Mouse (Mus musculus): ENCODE measurements at regions not wholly inside any gene's neighbourhood (a gene's known extent, or its start where the extent isn't known, plus 50 kb on each side); places are given as distances from the start of the nearest gene placed in this dataset.

DNA sequence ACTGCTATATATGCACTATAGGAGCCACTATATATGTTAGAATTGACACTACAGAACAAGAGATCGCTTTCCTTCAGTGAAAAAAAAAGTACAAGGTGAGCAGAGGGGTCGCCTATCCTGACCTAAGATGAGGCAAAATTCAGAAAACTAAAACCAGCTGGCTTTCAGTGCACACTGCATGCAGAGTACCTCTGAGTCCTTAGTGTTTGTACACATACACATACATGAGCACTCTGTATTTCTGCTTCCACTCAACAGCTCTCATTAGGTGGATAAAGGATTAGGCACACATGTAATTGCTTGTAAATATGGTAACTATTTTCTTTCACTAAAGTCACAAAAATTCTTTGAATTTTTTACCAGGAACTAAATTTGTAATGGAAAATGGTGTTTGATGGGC lies 251.5 kb upstream of the 1700008P02Rik start:
- Histone ChIP-seq H3K4me2 (ENCODE audit: low read length) (no peak overlapping the region), H3K36me3 (ENCODE audit: control insufficient read depth, insufficient read depth, low read length) (no peaks in the 10 kb centered on the region), H3K9me3 (ENCODE audit: control insufficient read depth, low read length) (no peaks in the 10 kb centered on the region), H3K27me3 (ENCODE audit: control insufficient read depth, insufficient read depth, low read length) (no peaks in the 10 kb centered on the region), H3K4me3 (replicated peaks; ENCODE audit: low read depth, low read length) (no peak overlapping the region), H3K4me1 (ENCODE audit: control insufficient read depth, insufficient read depth, low read length) (0 out of 2 replicates have a peak, but pooled peaks cover 4% of the 10 kb centered on the region), H3K9ac (replicated peaks; ENCODE audit: low read length) (no peak overlapping the region), H3K27ac (replicated peaks; ENCODE audit: low read depth, low read length) (no peak overlapping the region)
- DNase-seq (no peak), ATAC-seq (ENCODE audit: low FRiP score, low TSS enrichment) (0 out of 2 replicates have a peak, but pooled peaks have one; percentile 37)
- WGBS, result 81% methylated on average over 2 of the region's 2 CpGs

DNA sequence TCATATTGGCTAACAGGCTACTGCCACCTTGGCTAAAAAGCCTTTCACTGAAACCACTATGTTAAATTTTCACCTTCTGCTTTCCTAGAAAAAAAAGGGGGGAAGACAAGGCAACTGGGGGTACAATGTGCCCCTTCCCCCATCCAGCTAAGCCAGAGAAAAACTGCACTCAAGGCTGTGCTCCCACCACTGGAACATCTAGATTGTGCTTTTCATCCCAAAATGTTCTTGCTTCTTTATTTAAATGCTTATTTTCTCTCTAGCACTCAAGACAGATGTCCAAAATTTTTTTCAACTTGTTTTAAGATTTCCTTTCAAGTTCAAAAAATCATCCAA lies 245.9 kb upstream of the 1700008P02Rik start:
- no peaks in the 10 kb centered on the region for H3K9me3 ChIP-seq (ENCODE audit: control insufficient read depth, low read length)
- DNase-seq, result no peak
- no peaks in the 10 kb centered on the region for H3K27me3 ChIP-seq (ENCODE audit: control insufficient read depth, insufficient read depth, low read length)
- no peak overlapping the region for H3K27ac ChIP-seq (replicated peaks; ENCODE audit: low read depth, low read length)
- ATAC-seq (ENCODE audit: low FRiP score, low TSS enrichment), result no peak
- H3K4me1 ChIP-seq (ENCODE audit: control insufficient read depth, insufficient read depth, low read length), result no peaks in the 10 kb centered on the region
- H3K9ac ChIP-seq (replicated peaks; ENCODE audit: low read length), result no peak overlapping the region
- H3K4me2 ChIP-seq (ENCODE audit: low read length), result no peak overlapping the region
- no peak overlapping the region for H3K4me3 ChIP-seq (replicated peaks; ENCODE audit: low read depth, low read length)
- no peaks in the 10 kb centered on the region for H3K36me3 ChIP-seq (ENCODE audit: control insufficient read depth, insufficient read depth, low read length)

DNA sequence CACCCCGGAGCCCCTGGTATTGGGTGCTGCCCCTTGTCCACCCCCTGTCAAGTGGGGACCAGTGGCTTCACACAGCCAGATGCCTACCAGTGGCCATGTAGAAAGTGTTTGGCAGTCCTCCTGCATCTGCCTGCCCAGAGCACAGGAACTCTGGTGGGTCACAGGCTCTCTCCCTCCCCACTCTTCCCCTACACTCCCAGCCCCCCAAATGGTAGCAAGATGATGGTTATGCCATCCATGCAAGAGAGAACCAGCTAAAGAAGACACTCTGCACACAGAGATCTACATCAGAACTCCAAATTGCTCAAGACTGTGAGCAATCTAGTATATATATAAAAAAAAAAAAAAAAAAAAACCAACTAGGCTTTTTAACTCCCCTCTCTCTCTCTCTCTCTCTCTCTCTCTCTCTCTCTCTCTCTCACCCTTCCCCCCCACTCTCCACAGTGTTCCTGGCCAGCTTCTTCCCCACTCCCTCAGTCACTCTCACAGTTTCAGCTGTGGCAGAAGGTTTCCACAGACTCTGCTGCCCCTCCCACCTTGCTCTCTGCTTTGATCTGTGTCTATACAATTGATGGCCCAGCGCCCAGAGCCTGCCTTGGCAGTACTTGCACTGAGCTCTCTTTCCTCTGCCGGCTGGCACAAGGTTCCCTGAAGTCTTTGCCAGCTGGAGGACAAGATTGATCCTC lies 245.4 kb upstream of the 1700008P02Rik start:
- DNase-seq, result peak; percentile 48
- no peaks in the 10 kb centered on the region for H3K9me3 ChIP-seq (ENCODE audit: control insufficient read depth, low read length)
- no peak overlapping the region for H3K4me2 ChIP-seq (ENCODE audit: low read length)
- H3K9ac ChIP-seq (replicated peaks; ENCODE audit: low read length), result no peak overlapping the region
- H3K27ac ChIP-seq (replicated peaks; ENCODE audit: low read depth, low read length), result no peak overlapping the region
- WGBS, result 63% methylated on average over 3 of the region's 3 CpGs
- H3K27me3 ChIP-seq (ENCODE audit: control insufficient read depth, insufficient read depth, low read length), result no peaks in the 10 kb centered on the region
- no peaks in the 10 kb centered on the region for H3K4me1 ChIP-seq (ENCODE audit: control insufficient read depth, insufficient read depth, low read length)
- no peaks in the 10 kb centered on the region for H3K36me3 ChIP-seq (ENCODE audit: control insufficient read depth, insufficient read depth, low read length)
- ATAC-seq (ENCODE audit: low FRiP score, low TSS enrichment), result peak; percentile 43; the same call in 1 of the 2 replicates
- no peak overlapping the region for H3K4me3 ChIP-seq (replicated peaks; ENCODE audit: low read depth, low read length)

DNA sequence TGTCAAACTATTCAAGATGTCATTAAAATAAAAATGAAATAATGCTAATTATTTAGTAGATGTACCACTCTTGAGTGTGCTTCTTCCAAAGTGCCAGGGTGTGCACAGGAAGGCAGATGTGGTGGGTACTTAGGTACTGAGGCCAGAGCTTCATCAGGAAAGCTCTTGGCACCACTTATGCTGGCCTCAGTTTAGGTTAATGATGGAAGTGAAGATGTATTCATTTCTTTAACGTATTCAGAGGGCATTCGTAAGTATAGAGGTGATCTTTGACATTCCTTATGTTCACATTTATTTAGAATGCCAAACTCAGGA lies 239.6 kb upstream of the 1700008P02Rik start:
- no peaks in the 10 kb centered on the region for H3K9me3 ChIP-seq (ENCODE audit: control insufficient read depth, low read length)
- H3K36me3 ChIP-seq (ENCODE audit: control insufficient read depth, insufficient read depth, low read length), result no peaks in the 10 kb centered on the region
- no peak overlapping the region for H3K9ac ChIP-seq (replicated peaks; ENCODE audit: low read length)
- no peak overlapping the region for H3K4me3 ChIP-seq (replicated peaks; ENCODE audit: low read depth, low read length)
- 75% methylated on average over 2 of the region's 2 CpGs for WGBS
- H3K4me1 ChIP-seq (ENCODE audit: control insufficient read depth, insufficient read depth, low read length), result peaks cover 9% of the 10 kb centered on the region
- H3K27me3 ChIP-seq (ENCODE audit: control insufficient read depth, insufficient read depth, low read length), result no peaks in the 10 kb centered on the region
- ATAC-seq (ENCODE audit: low FRiP score, low TSS enrichment), result peak; percentile 53; the same call in 1 of the 2 replicates
- H3K27ac ChIP-seq (replicated peaks; ENCODE audit: low read depth, low read length), result peak overlapping the region; percentile 60
- no peak for DNase-seq
- H3K4me2 ChIP-seq (ENCODE audit: low read length), result no peak overlapping the region

DNA sequence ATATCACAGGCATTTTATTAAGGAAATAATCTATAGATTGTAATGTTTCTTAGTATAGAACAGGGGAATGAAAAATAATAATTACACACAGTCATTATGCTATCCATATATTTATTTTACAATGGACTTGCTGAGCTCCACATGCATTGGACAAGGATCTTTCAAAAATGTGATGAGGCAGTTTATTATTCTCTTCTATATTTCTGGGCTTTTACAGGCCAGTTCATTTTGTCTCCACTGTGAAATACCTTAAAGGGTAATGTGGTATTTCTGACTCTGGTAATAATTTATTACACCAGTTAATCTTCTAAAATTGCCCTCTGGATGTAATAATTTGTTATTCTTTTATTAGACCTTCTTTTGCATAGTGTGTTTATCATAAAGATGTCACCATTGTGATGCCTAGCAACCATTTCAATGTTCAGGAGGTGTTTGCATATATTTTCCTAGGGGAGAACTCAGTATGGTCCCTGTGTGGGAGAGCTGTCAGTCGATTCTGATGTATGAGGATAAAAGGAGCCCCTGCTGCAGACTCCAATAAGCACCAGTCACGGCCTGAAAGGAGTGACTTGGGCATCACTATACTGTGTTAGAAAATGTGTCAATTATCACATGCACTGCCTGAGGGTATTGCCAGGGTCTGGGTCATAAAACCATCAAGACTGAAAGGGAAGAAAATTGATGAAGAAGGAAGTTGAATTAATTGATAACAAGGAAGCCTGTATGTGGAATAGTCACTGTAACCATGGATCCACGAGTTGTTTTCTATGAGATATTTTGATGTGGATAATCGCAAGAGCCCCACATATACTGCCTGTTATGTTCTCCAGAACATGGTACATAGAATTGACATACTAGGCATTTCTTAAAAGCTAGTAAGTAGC lies 239.0 kb upstream of the 1700008P02Rik start:
- peak; percentile 72 for DNase-seq
- WGBS, result 24% methylated on average over 4 of the region's 4 CpGs
- peaks cover 9% of the 10 kb centered on the region for H3K4me1 ChIP-seq (ENCODE audit: control insufficient read depth, insufficient read depth, low read length)
- ATAC-seq (ENCODE audit: low FRiP score, low TSS enrichment), result peak; percentile 95
- H3K9ac ChIP-seq (replicated peaks; ENCODE audit: low read length), result no peak overlapping the region
- no peak overlapping the region for H3K4me3 ChIP-seq (replicated peaks; ENCODE audit: low read depth, low read length)
- H3K36me3 ChIP-seq (ENCODE audit: control insufficient read depth, insufficient read depth, low read length), result no peaks in the 10 kb centered on the region
- peak overlapping the region; percentile 60 for H3K27ac ChIP-seq (replicated peaks; ENCODE audit: low read depth, low read length)
- no peaks in the 10 kb centered on the region for H3K27me3 ChIP-seq (ENCODE audit: control insufficient read depth, insufficient read depth, low read length)
- H3K4me2 ChIP-seq (ENCODE audit: low read length), result no peak overlapping the region
- H3K9me3 ChIP-seq (ENCODE audit: control insufficient read depth, low read length), result no peaks in the 10 kb centered on the region

DNA sequence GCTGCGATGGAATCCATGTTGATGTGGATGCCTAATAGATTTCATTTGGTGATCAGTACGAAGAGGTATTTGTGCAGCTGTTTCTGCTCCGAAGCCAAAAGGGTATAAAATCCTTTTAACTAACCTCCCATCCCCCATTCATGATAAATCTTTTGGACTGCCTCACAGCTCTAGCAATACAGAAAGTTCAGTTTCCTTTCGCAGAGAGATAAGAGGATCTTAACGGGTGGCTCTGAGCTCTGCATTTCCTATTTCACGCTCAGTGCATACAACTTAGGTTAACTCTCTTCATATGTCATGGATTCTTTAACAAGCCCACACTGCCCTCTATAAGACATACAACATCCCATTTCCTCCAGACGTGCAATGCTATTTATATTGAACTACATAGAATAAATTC lies 199.1 kb upstream of the 1700008P02Rik start:
- Histone ChIP-seq H3K4me1 (ENCODE audit: control insufficient read depth, insufficient read depth, low read length) (no peaks in the 10 kb centered on the region), H3K27me3 (ENCODE audit: control insufficient read depth, insufficient read depth, low read length) (no peaks in the 10 kb centered on the region), H3K4me2 (ENCODE audit: low read length) (no peak overlapping the region), H3K9me3 (ENCODE audit: control insufficient read depth, low read length) (no peaks in the 10 kb centered on the region), H3K4me3 (replicated peaks; ENCODE audit: low read depth, low read length) (no peak overlapping the region), H3K36me3 (ENCODE audit: control insufficient read depth, insufficient read depth, low read length) (no peaks in the 10 kb centered on the region), H3K27ac (replicated peaks; ENCODE audit: low read depth, low read length) (no peak overlapping the region), H3K9ac (replicated peaks; ENCODE audit: low read length) (no peak overlapping the region)
- DNase-seq (peak; percentile 49), ATAC-seq (ENCODE audit: low FRiP score, low TSS enrichment) (no peak)
- WGBS, result 65% methylated on average over 7 of the region's 7 CpGs

DNA sequence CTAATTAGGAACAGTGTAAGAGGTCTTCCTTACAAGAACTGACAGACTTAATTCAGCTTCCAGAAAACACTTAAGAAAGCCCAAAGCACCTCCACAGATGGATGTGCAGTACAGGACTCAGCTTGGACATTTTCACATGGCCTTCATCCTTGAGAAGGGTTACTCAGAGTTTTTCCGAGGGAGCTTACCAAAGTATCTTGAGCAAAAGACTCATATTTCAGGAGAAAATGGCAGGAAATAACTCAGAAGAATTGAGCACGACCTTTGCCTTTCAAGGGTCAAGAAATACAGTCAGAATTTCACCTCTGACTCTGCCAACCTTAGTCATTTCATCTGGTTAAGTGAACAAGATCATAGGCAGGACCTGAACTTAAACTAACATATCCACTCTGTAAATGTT lies 192.1 kb upstream of the 1700008P02Rik start:
- Histone ChIP-seq H3K9ac (replicated peaks; ENCODE audit: low read length) (no peak overlapping the region), H3K36me3 (ENCODE audit: control insufficient read depth, insufficient read depth, low read length) (no peaks in the 10 kb centered on the region), H3K4me2 (ENCODE audit: low read length) (no peak overlapping the region), H3K4me1 (ENCODE audit: control insufficient read depth, insufficient read depth, low read length) (no peaks in the 10 kb centered on the region), H3K27me3 (ENCODE audit: control insufficient read depth, insufficient read depth, low read length) (no peaks in the 10 kb centered on the region), H3K4me3 (replicated peaks; ENCODE audit: low read depth, low read length) (no peak overlapping the region), H3K27ac (replicated peaks; ENCODE audit: low read depth, low read length) (no peak overlapping the region), H3K9me3 (ENCODE audit: control insufficient read depth, low read length) (no peaks in the 10 kb centered on the region)
- WGBS, result 56% methylated on average over 2 of the region's 2 CpGs
- ATAC-seq (ENCODE audit: low FRiP score, low TSS enrichment) (no peak), DNase-seq (no peak)

DNA sequence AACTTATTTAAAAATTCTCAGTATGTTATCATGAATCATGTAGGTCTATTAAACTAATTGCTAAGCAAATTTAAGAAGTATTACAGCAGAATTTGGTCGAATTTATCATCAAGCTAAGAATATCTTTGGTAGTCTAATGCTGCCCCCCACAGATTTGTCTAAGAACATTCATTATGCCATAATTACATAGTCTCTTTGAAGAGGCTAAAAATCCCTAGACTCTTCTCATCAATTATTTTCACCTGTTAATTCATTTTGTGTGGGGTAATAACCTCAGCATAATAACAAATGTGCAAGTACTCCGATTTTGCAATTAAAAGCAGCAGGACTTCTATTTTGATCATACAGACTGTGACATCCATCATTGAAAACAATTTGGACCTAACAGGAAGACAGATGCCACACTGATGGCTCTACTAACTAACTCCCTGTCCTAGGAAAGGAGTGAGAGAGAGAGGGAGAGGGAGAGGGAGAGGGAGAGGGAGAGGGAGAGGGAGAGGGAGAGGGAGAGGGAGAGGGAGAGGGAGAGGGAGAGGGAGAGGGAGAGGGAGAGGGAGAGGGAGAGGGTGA lies 189.2 kb upstream of the 1700008P02Rik start:
- ATAC-seq (ENCODE audit: low FRiP score, low TSS enrichment) (no peak), DNase-seq (peak; percentile 58)
- Histone ChIP-seq H3K4me3 (replicated peaks; ENCODE audit: low read depth, low read length) (no peak overlapping the region), H3K4me1 (ENCODE audit: control insufficient read depth, insufficient read depth, low read length) (0 out of 2 replicates have a peak, but pooled peaks cover 3% of the 10 kb centered on the region), H3K9me3 (ENCODE audit: control insufficient read depth, low read length) (no peaks in the 10 kb centered on the region), H3K27ac (replicated peaks; ENCODE audit: low read depth, low read length) (no peak overlapping the region), H3K4me2 (ENCODE audit: low read length) (no peak overlapping the region), H3K9ac (replicated peaks; ENCODE audit: low read length) (no peak overlapping the region), H3K27me3 (ENCODE audit: control insufficient read depth, insufficient read depth, low read length) (no peaks in the 10 kb centered on the region), H3K36me3 (ENCODE audit: control insufficient read depth, insufficient read depth, low read length) (no peaks in the 10 kb centered on the region)
- 46% methylated on average over 2 of the region's 2 CpGs for WGBS

Measured in midbrain, embryonic 14.5 days (tissue).